Mouse (Mus musculus): Measurements from ENCODE around the gene Dact3. TPM values are rescaled to one million over a fixed set of nuclear protein-coding genes. Genes with fewer than 3 reads are reported as not detected.

Dact3 gene
- total RNA-seq, 1 experiment from 2014 or later = 0.99 TPM

GRCm38 (mm10) chr7:16847507-16847906 is 27.6 kb upstream of the Dact3 start:
- ATAC-seq (replicated peaks in 1 of 2; ENCODE audit: insufficient read depth in 1 of 2, low FRiP score in 2 of 2, low TSS enrichment in 1 of 2, low read depth in 1 of 2, poor library complexity in 2 of 2, severe bottlenecking in 2 of 2) = no peak

DNA sequence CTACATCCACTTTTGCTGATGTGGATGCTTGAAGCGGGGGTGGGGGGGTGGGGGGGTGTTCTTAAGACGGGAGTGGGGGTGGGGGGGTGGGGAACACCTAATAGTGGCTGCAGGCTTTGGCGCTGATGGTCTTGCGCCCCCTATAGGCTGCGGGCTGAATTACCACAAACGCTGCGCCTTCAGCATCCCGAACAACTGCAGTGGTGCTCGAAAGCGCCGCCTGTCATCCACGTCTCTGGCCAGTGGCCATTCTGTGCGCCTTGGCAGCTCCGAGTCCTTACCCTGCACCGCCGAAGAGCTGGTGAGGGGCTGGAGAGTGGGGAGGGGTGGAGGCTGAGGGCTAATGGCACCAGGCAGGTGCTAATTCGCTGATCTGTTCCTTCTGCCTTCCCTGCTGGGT is 26.5 kb upstream of the Dact3 start:
- no peak for ATAC-seq (replicated peaks in 1 of 2; ENCODE audit: insufficient read depth in 1 of 2, low FRiP score in 2 of 2, low TSS enrichment in 1 of 2, low read depth in 1 of 2, poor library complexity in 2 of 2, severe bottlenecking in 2 of 2)

DNA sequence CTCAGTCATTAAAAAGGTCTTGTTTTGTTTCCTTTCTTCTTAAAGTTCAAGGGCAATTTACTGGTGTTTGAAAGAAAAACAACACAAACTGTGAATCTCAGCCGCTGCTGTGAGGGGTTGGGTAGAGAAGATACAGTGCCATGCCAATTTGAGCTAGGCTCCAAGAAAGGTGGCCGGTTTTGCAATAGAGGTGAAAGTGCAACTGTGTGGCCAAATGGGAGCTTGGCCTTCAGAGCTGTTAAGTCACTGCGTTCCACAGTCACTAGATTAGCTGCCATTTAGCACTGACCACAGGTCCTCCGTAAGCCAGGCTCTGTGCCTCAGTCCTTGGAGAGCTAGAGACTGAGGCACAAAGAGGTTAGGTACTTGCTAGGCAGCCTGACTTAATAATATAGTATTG is 23.5 kb upstream of the Dact3 start:
- ATAC-seq (replicated peaks in 1 of 2; ENCODE audit: insufficient read depth in 1 of 2, low FRiP score in 2 of 2, low TSS enrichment in 1 of 2, low read depth in 1 of 2, poor library complexity in 2 of 2, severe bottlenecking in 2 of 2) = no peak

GRCm38 (mm10) chr7:16853302-16853831 is 21.8 kb upstream of the Dact3 start:
- no peak for ATAC-seq (replicated peaks in 1 of 2; ENCODE audit: insufficient read depth in 1 of 2, low FRiP score in 2 of 2, low TSS enrichment in 1 of 2, low read depth in 1 of 2, poor library complexity in 2 of 2, severe bottlenecking in 2 of 2)

- peak; percentile 53 to 74 for ATAC-seq (replicated peaks in 1 of 2; ENCODE audit: insufficient read depth in 1 of 2, low FRiP score in 2 of 2, low TSS enrichment in 1 of 2, low read depth in 1 of 2, poor library complexity in 2 of 2, severe bottlenecking in 2 of 2)
Measured at GRCm38 (mm10) chr7:16858336-16858735, 16.8 kb upstream of the Dact3 start.

DNA sequence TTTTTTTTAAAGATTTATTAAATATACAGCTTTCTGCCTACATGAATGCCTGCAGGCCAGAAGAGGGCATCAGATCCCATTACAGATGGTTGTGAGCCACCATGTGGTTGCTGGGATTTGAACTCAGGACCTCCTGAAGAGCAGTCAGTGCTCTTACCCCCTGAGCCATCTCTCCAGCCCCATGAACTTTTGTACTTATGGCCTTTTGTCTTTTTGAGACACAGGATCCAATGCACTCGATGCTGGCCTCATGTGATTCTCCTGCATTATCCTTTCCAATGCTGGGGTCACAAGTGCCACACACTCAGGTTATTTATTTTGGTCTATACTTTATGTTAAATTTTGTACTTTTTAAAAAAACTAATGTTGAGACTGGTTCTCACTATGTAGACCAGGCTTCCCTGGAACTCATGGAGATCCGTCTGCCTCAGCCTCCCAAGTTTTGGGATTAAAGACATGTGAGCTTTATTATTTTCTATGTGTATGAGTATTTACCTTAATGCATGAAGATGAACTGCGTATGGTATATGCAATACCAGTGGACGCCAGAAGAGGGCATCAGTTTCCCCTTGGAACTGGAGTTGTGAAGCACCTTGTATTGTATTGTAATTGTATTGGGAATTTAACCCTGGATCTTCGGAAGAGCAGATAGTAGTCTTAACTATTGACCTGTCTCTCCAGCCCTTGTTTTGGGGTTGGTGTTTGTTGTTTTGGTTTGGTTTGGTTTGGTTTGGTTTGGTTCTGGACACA is 15.0 kb upstream of the Dact3 start:
- ATAC-seq (replicated peaks in 1 of 2; ENCODE audit: insufficient read depth in 1 of 2, low FRiP score in 2 of 2, low TSS enrichment in 1 of 2, low read depth in 1 of 2, poor library complexity in 2 of 2, severe bottlenecking in 2 of 2) = peak in 1 of 2 experiments; percentile 46; a peak in 2 of 4 replicates

DNA sequence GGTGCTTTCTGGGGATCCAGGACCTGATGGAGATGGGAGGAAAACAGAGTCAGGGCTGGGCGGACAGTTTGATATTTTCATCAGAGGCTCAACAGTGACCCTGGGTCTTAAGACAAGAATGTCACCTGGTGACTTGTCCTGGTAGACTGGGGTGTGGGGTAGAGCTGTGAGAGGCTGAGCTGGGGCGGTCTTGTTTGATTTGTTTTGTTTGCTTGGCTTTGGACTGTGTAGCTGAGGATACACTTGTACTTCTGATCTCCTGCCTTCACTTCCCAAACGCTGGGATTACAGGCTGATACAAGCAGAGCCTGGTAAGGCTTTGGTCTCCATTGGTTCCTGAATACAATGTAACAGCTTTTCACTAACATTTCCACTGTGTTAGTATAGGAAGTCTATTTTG is 7.6 kb upstream of the Dact3 start:
- no peak for ATAC-seq (replicated peaks in 1 of 2; ENCODE audit: insufficient read depth in 1 of 2, low FRiP score in 2 of 2, low TSS enrichment in 1 of 2, low read depth in 1 of 2, poor library complexity in 2 of 2, severe bottlenecking in 2 of 2)

GRCm38 (mm10) chr7:16869497-16869896 is 5.6 kb upstream of the Dact3 start:
- no peak for ATAC-seq (replicated peaks in 1 of 2; ENCODE audit: insufficient read depth in 1 of 2, low FRiP score in 2 of 2, low TSS enrichment in 1 of 2, low read depth in 1 of 2, poor library complexity in 2 of 2, severe bottlenecking in 2 of 2)

DNA sequence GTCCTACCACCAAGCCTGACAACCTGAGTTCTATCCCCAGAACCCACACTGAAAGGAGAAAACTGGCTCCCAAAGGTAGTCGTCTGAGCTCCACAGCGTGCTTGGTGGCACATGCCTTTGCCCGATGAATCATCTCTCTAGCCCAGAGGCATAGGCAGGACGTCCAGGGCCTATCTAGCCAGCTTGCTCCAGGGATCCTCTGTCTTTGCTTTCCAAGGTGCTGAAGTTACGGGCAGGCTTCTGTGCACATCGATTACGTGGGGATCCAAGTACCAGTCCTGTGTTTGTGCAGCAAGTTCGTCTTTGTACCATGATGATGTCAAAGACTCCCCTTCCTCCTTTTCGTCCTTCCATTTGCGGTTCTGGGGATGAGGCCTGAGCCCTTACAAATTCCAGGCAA is 3.5 kb upstream of the Dact3 start:
- ATAC-seq (replicated peaks in 1 of 2; ENCODE audit: insufficient read depth in 1 of 2, low FRiP score in 2 of 2, low TSS enrichment in 1 of 2, low read depth in 1 of 2, poor library complexity in 2 of 2, severe bottlenecking in 2 of 2) = no peak

GRCm38 (mm10) chr7:16872478-16872877 is 2.6 kb upstream of the Dact3 start:
- ATAC-seq (replicated peaks in 1 of 2; ENCODE audit: insufficient read depth in 1 of 2, low FRiP score in 2 of 2, low TSS enrichment in 1 of 2, low read depth in 1 of 2, poor library complexity in 2 of 2, severe bottlenecking in 2 of 2) = no peak

- ATAC-seq (replicated peaks in 1 of 2; ENCODE audit: insufficient read depth in 1 of 2, low FRiP score in 2 of 2, low TSS enrichment in 1 of 2, low read depth in 1 of 2, poor library complexity in 2 of 2, severe bottlenecking in 2 of 2) = no peak
Measured at GRCm38 (mm10) chr7:16873392-16873791, 1.7 kb upstream of the Dact3 start.

DNA sequence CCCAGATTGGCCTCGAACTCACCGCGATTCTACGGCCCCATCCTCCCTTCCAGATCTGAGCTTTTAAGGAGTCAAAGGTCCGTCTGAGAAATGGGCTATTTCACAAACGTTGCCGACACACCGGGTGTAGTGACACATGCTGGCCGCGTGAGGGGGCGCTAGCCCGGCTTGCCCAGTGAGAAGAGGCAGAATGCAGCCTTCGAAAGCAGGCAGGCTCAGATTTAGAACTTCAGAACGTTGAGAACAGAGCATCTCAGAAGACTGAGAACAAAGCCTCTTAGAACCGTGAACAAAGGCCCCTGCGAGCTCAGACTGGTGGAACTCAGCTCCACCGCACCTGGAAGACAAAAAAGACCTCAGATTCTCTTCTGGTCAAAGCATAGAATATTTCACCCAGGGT is 927 bp upstream of the Dact3 start:
- ATAC-seq (replicated peaks in 1 of 2; ENCODE audit: insufficient read depth in 1 of 2, low FRiP score in 2 of 2, low TSS enrichment in 1 of 2, low read depth in 1 of 2, poor library complexity in 2 of 2, severe bottlenecking in 2 of 2) = peak; percentile 46 to 63; a peak in 3 of 4 replicates

DNA sequence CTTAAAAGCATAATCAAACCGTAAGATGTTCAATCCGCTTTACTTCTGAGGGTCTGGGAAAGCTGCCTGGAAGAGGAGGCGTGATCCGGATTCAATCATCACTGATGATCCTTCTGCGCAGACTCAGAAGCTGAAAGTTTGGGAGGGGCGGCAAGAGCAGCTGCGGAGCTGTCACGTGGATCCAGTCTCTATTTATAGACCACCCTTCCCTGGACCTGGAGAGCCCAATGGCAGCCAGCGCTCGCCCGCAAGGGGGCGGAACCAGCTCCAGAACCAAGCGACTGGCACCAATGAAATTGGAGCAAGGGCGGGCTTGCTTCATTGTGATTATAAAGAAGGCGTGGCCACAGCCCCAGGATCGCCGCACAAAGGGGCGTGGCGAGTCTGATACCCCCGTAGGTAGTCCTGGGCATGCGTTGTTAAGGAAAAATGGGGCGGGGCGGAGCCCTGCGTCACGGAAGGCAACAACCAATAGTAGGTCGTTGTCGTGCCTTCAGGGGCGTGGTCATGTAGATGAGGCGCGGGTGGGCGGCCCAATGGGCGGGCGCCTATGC is 284 bp upstream of the Dact3 start:
- ATAC-seq (replicated peaks in 1 of 2; ENCODE audit: insufficient read depth in 1 of 2, low FRiP score in 2 of 2, low TSS enrichment in 1 of 2, low read depth in 1 of 2, poor library complexity in 2 of 2, severe bottlenecking in 2 of 2) = peak; percentile 89 to 92

- no peak for ATAC-seq (replicated peaks in 1 of 2; ENCODE audit: insufficient read depth in 1 of 2, low FRiP score in 2 of 2, low TSS enrichment in 1 of 2, low read depth in 1 of 2, poor library complexity in 2 of 2, severe bottlenecking in 2 of 2)
Measured at GRCm38 (mm10) chr7:16875326-16875725, 209 bp downstream of the Dact3 start.

DNA sequence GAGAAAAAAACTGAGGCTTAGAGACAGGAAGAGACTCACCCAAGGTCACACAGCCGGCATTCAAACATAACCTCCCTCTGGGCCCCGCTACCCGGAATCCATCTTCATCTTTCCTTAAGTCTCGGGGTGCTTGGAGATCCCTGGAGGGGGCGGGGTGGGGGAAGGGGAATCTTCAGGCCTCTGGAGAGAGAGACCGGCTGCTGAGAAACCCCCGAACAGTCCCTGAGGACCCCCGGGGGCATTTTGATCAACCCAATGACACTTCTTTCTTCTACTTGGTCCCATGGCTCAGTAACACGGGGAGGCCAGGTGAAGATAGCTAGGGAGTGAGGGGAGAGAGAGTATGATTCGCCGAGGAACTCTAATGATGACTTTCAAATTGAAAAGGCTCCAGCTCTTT is 889 bp downstream of the Dact3 start:
- no peak for ATAC-seq (replicated peaks in 1 of 2; ENCODE audit: insufficient read depth in 1 of 2, low FRiP score in 2 of 2, low TSS enrichment in 1 of 2, low read depth in 1 of 2, poor library complexity in 2 of 2, severe bottlenecking in 2 of 2)

DNA sequence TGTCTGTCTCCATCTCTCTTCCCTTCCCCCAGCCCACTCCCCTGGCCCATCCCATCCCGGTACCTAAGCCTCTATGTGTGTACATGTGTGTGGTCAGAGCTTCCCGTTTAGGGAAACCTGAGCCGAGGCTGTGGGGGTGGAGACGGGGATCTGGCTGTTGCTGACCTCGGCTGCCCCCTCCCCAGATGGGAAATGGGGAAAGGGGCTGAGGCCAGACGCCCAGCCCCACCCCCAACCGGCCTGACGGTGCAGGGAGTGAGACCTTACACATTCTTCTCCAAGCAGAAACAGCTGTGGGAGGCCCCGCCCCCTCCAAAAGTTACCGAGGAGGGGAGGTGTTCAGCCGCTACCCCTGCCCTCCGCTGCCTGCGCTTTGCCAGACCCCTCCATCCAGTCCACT is 1.5 kb downstream of the Dact3 start:
- ATAC-seq (replicated peaks in 1 of 2; ENCODE audit: insufficient read depth in 1 of 2, low FRiP score in 2 of 2, low TSS enrichment in 1 of 2, low read depth in 1 of 2, poor library complexity in 2 of 2, severe bottlenecking in 2 of 2) = no peak

- ATAC-seq (replicated peaks in 1 of 2; ENCODE audit: insufficient read depth in 1 of 2, low FRiP score in 2 of 2, low TSS enrichment in 1 of 2, low read depth in 1 of 2, poor library complexity in 2 of 2, severe bottlenecking in 2 of 2) = no peak
Measured at GRCm38 (mm10) chr7:16877717-16878116, 2.6 kb downstream of the Dact3 start.

DNA sequence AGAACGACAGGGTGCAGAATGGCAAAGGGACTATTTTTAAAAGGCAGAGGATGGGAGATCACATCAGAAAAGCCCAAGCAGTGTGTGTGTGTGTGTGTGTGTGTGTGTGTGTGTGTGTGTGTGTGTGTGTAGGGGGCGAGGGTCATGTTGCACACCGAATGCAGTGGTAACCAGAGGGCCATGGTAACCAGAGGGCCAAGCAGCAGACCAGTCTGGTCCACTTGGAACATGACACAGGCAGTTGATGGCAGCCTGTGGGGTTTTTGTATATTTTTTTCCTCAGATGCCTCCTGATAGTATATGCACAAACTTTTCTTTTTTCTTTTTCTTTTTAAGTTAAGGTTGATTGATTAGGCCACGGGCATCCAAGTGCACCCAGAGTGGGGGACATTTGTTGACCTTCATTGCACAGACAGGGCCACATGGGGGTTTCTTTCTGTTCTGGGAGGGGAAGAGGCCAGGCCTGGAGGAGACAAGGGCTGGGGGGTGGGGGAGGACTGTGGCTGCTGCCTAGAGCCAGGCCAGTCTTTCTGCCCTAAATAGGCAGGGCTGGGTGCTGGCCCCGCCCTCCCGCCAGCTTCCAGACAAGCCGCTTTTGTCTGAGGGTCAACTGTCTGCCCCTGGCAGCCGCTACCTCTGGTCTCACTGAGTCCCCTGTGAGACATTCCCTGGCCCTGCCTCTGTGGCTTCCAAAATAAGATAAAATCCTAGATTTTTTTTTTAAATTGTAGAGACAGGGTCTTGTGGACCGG is 4.9 kb downstream of the Dact3 start:
- ATAC-seq (replicated peaks in 1 of 2; ENCODE audit: insufficient read depth in 1 of 2, low FRiP score in 2 of 2, low TSS enrichment in 1 of 2, low read depth in 1 of 2, poor library complexity in 2 of 2, severe bottlenecking in 2 of 2) = no peak
